Mouse (Mus musculus): ENCODE measurements at regions not wholly inside any gene's neighbourhood (a gene's known extent, or its start where the extent isn't known, plus 50 kb on each side); places are given as distances from the start of the nearest gene placed in this dataset.

DNA sequence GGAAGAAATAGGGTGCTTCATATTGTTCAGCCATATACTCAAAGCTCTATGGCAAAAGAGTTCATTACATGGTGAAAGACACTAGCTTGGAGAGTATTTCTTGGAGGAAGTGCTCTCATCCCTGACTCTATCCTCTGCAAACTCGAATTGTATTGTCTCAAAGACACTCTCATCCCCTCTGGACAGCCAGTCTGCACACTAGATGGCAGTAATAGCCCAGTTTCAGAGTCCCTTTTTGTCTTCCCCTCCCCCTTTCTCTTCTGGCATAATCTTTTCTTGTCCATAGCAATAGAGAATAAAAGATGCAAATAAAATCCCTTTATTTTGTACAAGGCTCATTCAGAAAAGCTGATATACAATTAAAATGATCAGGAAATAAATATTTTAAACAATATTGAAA, 662.5 kb upstream of the Nrsn1 start:
- no peaks in the 10 kb centered on the region for H3K36me3 ChIP-seq (replicated peaks)
- TF ChIP-seq CTCF (IDR thresholded peaks at IDR 0.05; ENCODE audit: low read depth, low read length) (no peak), GATA2 (IDR thresholded peaks at IDR 0.05; ENCODE audit: borderline replicate concordance, low read depth, low read length) (no peak), TAL1 (conservative IDR thresholded peaks at IDR 0.05; ENCODE audit: low read depth, low read length) (no peak), GATA1 (IDR thresholded peaks at IDR 0.05; ENCODE audit: borderline replicate concordance, low read length) (no peak), POLR2AphosphoS5 (IDR thresholded peaks at IDR 0.05; ENCODE audit: insufficient replicate concordance, low read depth, low read length) (no peak)
- H3K27me3 ChIP-seq (ENCODE audit: insufficient read depth, low read length), result no peaks in the 10 kb centered on the region
- ATAC-seq (ENCODE audit: extremely low read depth, insufficient number of reproducible peaks, low FRiP score, poor library complexity, severe bottlenecking) (no peak), DNase-seq (ENCODE audit: low spot score) (no peak)
- no peaks in the 10 kb centered on the region for H3K4me1 ChIP-seq (ENCODE audit: insufficient read depth, low read depth, low read length)
- H3K4me3 ChIP-seq (ENCODE audit: low read depth, low read length), result no peak overlapping the region
- no peaks in the 10 kb centered on the region for H3K9me3 ChIP-seq (replicated peaks)

DNA sequence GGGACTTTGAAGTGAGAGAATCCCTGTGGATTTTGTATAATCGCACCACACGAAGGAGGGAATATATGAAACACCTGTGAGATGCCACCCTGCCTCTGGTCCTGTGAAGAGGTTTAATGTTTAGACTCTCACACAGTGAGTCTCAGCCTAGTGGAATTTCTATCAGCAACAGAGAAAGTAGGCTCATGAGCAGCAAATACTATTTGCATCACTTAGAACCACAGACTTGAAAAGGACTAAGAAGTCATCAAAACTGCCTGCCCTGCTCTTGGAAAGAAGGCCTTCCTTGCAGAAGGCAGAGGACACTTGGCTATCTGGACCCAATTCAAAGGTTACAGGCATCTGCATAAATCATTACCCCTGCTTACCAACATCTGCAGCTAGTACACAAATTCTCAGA, 662.1 kb upstream of the Nrsn1 start:
- no peaks in the 10 kb centered on the region for H3K27me3 ChIP-seq (ENCODE audit: insufficient read depth, low read length)
- no peaks in the 10 kb centered on the region for H3K4me1 ChIP-seq (ENCODE audit: insufficient read depth, low read depth, low read length)
- H3K4me3 ChIP-seq (ENCODE audit: low read depth, low read length), result no peak overlapping the region
- TF ChIP-seq GATA1 (IDR thresholded peaks at IDR 0.05; ENCODE audit: borderline replicate concordance, low read length) (no peak), CTCF (IDR thresholded peaks at IDR 0.05; ENCODE audit: low read depth, low read length) (no peak), TAL1 (conservative IDR thresholded peaks at IDR 0.05; ENCODE audit: low read depth, low read length) (no peak), GATA2 (IDR thresholded peaks at IDR 0.05; ENCODE audit: borderline replicate concordance, low read depth, low read length) (no peak), POLR2AphosphoS5 (IDR thresholded peaks at IDR 0.05; ENCODE audit: insufficient replicate concordance, low read depth, low read length) (no peak)
- DNase-seq (ENCODE audit: low spot score), result no peak
- no peaks in the 10 kb centered on the region for H3K9me3 ChIP-seq (replicated peaks)
- no peaks in the 10 kb centered on the region for H3K36me3 ChIP-seq (replicated peaks)
- ATAC-seq (ENCODE audit: extremely low read depth, insufficient number of reproducible peaks, low FRiP score, poor library complexity, severe bottlenecking), result no peak

DNA sequence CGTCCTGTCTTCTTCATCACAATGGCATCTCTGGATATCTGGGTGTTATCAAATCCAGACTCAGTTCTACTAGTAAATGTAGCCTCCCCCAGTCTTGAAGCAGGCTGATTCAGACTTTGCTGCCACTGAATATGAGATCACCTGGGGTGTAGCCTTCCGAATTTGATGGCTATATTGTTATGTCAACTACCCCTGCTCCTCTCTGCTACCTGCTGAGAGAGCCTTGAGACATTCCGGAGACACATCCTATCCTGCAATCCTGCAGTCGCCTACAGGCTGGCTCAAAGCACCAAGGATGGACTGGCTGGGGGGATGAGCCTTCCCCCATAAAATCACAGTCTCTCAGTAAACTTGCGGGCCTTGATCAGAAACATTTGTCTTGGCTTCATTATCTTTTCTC, 655.4 kb upstream of the Nrsn1 start:
- H3K4me1 ChIP-seq (ENCODE audit: insufficient read depth, low read depth, low read length), result no peaks in the 10 kb centered on the region
- H3K36me3 ChIP-seq (replicated peaks), result no peaks in the 10 kb centered on the region
- no peak for TF ChIP-seq GATA1 (IDR thresholded peaks at IDR 0.05; ENCODE audit: borderline replicate concordance, low read length)
- TF ChIP-seq CTCF (IDR thresholded peaks at IDR 0.05; ENCODE audit: low read depth, low read length), result no peak
- no peak for TF ChIP-seq GATA2 (IDR thresholded peaks at IDR 0.05; ENCODE audit: borderline replicate concordance, low read depth, low read length)
- TF ChIP-seq POLR2AphosphoS5 (IDR thresholded peaks at IDR 0.05; ENCODE audit: insufficient replicate concordance, low read depth, low read length), result no peak
- no peak for TF ChIP-seq TAL1 (conservative IDR thresholded peaks at IDR 0.05; ENCODE audit: low read depth, low read length)
- H3K27me3 ChIP-seq (ENCODE audit: insufficient read depth, low read length), result no peaks in the 10 kb centered on the region
- H3K9me3 ChIP-seq (replicated peaks), result no peaks in the 10 kb centered on the region
- DNase-seq (ENCODE audit: low spot score) (no peak), ATAC-seq (ENCODE audit: extremely low read depth, insufficient number of reproducible peaks, low FRiP score, poor library complexity, severe bottlenecking) (no peak)
- H3K4me3 ChIP-seq (ENCODE audit: low read depth, low read length), result no peak overlapping the region

DNA sequence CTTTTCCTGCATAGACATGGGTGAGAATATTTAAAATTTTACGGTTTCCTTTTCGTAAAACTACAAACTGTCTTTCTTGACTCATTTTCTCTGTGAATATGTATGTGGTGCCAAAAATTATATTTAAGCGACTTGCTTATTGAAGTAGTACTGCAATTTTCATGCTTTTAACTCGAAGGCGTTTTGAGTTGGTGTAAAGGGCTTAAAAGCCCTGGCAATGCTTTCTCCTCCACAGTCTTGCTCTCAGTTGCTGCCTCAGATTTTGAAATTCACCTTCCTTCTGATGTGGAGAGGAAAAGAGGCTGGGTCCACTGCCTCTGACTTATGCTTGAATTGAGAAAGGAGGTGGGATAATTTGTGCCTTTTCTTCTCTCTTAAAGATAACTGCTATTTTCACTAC, 629.6 kb upstream of the Nrsn1 start:
- Histone ChIP-seq H3K4me3 (ENCODE audit: low read depth, low read length) (no peak overlapping the region), H3K27me3 (ENCODE audit: insufficient read depth, low read length) (no peaks in the 10 kb centered on the region), H3K4me1 (ENCODE audit: insufficient read depth, low read depth, low read length) (no peaks in the 10 kb centered on the region), H3K36me3 (replicated peaks) (no peaks in the 10 kb centered on the region), H3K9me3 (replicated peaks) (no peaks in the 10 kb centered on the region)
- DNase-seq (ENCODE audit: low spot score), result no peak
- ATAC-seq (ENCODE audit: extremely low read depth, insufficient number of reproducible peaks, low FRiP score, poor library complexity, severe bottlenecking), result no peak
- TF ChIP-seq TAL1 (conservative IDR thresholded peaks at IDR 0.05; ENCODE audit: low read depth, low read length) (no peak), GATA2 (IDR thresholded peaks at IDR 0.05; ENCODE audit: borderline replicate concordance, low read depth, low read length) (no peak)

DNA sequence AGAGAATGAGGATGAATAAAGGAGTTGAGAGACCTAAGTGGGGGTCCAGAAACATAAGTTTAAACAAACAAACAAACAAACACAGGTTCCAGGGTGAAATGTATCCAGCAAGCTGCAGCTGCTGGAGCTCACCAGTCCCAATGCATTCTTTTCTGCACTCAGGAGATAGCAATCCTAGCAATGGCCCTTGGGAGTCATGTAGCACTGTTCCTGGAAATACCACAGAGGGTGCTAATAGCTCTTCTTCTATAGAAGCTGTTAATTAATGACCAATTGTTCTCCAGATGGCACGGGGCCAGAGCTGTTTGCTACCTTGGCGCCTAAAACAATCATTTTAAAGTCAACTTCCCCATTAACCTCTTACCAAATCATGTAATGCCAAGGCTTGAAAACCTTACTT, 622.8 kb upstream of the Nrsn1 start:
- no peak for ATAC-seq (ENCODE audit: extremely low read depth, insufficient number of reproducible peaks, low FRiP score, poor library complexity, severe bottlenecking)

DNA sequence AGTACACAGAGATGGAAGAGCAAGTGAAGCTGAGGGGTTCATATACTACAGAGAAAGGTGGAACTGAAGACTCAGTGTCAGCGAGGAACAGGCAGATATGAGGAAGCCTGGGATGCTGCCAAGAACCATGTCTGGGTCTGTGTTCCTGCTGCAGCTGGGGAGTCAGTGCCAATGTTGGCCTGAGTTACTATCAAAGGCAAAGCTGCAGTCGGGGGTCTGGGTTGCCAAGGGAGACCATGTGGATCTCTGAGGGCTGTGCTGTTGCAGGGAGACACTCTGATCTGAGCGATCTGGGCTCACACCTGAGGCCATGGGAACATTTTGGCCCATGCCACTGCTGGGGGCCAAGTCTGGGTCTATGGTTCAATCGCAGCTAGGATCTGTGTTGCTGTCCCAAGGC, 612.5 kb upstream of the Nrsn1 start:
- TF ChIP-seq POLR2AphosphoS5 (IDR thresholded peaks at IDR 0.05; ENCODE audit: insufficient replicate concordance, low read depth, low read length) (no peak), GATA2 (IDR thresholded peaks at IDR 0.05; ENCODE audit: borderline replicate concordance, low read depth, low read length) (no peak), GATA1 (IDR thresholded peaks at IDR 0.05; ENCODE audit: borderline replicate concordance, low read length) (no peak), TAL1 (conservative IDR thresholded peaks at IDR 0.05; ENCODE audit: low read depth, low read length) (no peak), CTCF (IDR thresholded peaks at IDR 0.05; ENCODE audit: low read depth, low read length) (no peak)
- H3K27me3 ChIP-seq (ENCODE audit: insufficient read depth, low read length), result no peaks in the 10 kb centered on the region
- ATAC-seq (ENCODE audit: extremely low read depth, insufficient number of reproducible peaks, low FRiP score, poor library complexity, severe bottlenecking) (no peak; the same call in 1 of the 2 replicates), DNase-seq (ENCODE audit: low spot score) (no peak)
- H3K36me3 ChIP-seq (replicated peaks), result no peaks in the 10 kb centered on the region
- no peaks in the 10 kb centered on the region for H3K4me1 ChIP-seq (ENCODE audit: insufficient read depth, low read depth, low read length)
- no peaks in the 10 kb centered on the region for H3K9me3 ChIP-seq (replicated peaks)
- no peak overlapping the region for H3K4me3 ChIP-seq (ENCODE audit: low read depth, low read length)

More for the DNA sequence above, 622.8 kb upstream of the Nrsn1 start:
- TF ChIP-seq GATA2 (IDR thresholded peaks at IDR 0.05; ENCODE audit: borderline replicate concordance, low read depth, low read length) (no peak), CTCF (IDR thresholded peaks at IDR 0.05; ENCODE audit: low read depth, low read length) (no peak), GATA1 (IDR thresholded peaks at IDR 0.05; ENCODE audit: borderline replicate concordance, low read length) (no peak), TAL1 (conservative IDR thresholded peaks at IDR 0.05; ENCODE audit: low read depth, low read length) (no peak), POLR2AphosphoS5 (IDR thresholded peaks at IDR 0.05; ENCODE audit: insufficient replicate concordance, low read depth, low read length) (no peak)
- no peak for DNase-seq (ENCODE audit: low spot score)
- no peaks in the 10 kb centered on the region for H3K27me3 ChIP-seq (ENCODE audit: insufficient read depth, low read length)
- no peaks in the 10 kb centered on the region for H3K36me3 ChIP-seq (replicated peaks)
- H3K9me3 ChIP-seq (replicated peaks), result no peaks in the 10 kb centered on the region
- no peaks in the 10 kb centered on the region for H3K4me1 ChIP-seq (ENCODE audit: insufficient read depth, low read depth, low read length)
- H3K4me3 ChIP-seq (ENCODE audit: low read depth, low read length), result no peak overlapping the region

DNA sequence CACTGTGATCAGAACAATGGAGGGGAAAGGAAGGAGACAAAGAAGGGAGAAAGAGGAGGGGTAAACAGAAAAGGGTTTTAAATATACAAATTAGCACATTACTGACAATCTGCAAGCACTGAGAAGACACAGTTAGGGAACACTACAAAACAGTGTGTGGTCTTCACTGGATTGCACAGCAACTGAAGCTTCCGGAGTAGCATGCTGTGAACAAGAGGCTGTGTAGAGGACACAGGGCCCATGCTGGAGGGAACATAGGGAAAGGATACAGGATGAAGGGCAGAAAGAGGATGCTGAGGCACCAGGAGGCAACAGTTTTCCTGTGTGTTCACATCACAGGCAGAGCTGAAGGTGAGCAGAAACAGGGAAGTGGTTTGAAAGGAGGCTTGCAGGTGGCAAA, 598.6 kb upstream of the Nrsn1 start:
- no peaks in the 10 kb centered on the region for H3K36me3 ChIP-seq (replicated peaks)
- no peaks in the 10 kb centered on the region for H3K4me1 ChIP-seq (ENCODE audit: insufficient read depth, low read depth, low read length)
- H3K9me3 ChIP-seq (replicated peaks), result no peaks in the 10 kb centered on the region
- H3K27me3 ChIP-seq (ENCODE audit: insufficient read depth, low read length), result no peaks in the 10 kb centered on the region
- DNase-seq (ENCODE audit: low spot score) (no peak), ATAC-seq (ENCODE audit: extremely low read depth, insufficient number of reproducible peaks, low FRiP score, poor library complexity, severe bottlenecking) (no peak)
- no peak for TF ChIP-seq CTCF (IDR thresholded peaks at IDR 0.05; ENCODE audit: low read depth, low read length)
- TF ChIP-seq GATA1 (IDR thresholded peaks at IDR 0.05; ENCODE audit: borderline replicate concordance, low read length), result no peak
- no peak overlapping the region for H3K4me3 ChIP-seq (ENCODE audit: low read depth, low read length)

Measured in G1E (cell line).